Mouse (Mus musculus): ENCODE measurements around the gene Upk3b. TPM values are rescaled to one million over a fixed set of nuclear protein-coding genes. Genes with fewer than 3 reads are reported as not detected.

The Upk3b gene
- polyA plus RNA-seq (2011; ENCODE audit: insufficient read depth, insufficient read length, low read depth, missing spikeins), result 0.34 and 0.38 TPM in 2 replicates

DNA sequence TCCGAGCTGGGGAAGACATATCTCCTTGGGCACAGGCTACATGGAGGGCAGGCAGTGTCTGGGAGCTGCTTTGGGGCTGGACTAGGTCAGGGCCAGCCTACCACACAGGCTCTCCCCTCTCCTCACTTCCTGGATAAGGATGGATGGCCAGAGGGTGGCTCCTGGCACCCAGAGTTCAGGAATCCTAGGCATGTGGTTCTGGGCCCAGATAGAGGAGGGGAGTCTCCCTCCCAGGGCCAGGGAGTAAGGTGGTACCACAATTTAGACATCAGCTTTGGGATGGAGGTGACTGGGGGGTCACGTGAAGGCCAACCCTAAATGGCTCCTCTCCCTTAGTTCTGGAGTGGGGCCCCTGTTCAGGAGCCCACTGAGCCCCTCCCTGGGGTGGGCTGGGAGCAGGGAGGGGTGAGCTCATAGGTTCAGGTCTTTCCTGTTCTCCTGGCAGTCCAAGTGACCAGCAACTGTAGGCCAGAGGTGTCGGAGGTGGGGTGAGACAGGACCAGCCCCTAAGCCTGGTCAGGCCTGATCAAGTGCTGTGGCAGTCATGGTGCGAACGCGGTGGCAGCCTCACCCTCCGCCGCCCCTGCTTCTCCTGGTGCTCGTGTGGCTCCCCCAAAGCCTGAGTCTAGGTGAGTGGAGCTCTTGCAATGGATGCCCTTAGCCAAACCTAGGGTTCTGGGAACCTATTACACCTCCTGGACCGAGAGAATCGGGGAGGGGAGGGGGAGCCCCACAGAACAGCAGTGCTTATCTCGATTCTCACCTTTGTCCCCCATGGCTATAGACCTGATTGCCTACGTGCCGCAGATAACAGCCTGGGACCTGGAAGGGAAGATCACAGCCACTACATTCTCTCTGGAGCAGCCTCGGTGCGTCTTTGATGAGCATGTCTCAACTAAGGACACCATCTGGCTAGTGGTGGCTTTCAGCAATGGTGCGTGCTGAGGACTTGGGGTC, at the start of gene Upk3b:
Gene Upk3b (plus strand): TSS at position 239 of the 957 bp plus-strand sequence.
- H3K27ac ChIP-seq (ENCODE audit: insufficient read depth, low read length), result no peak within 1 kb of the TSS
- H3K4me3 ChIP-seq (ENCODE audit: low read depth, low read length), result no peak within 1 kb of the TSS
- H3K4me1 ChIP-seq (ENCODE audit: control insufficient read depth, insufficient read depth, low read length), result peaks cover 2% of the 10 kb centered on the region
- no peaks in the 10 kb centered on the region for H3K36me3 ChIP-seq (ENCODE audit: control insufficient read depth, insufficient read depth, low read length, poor library complexity, severe bottlenecking)
- TF ChIP-seq CTCF (IDR thresholded peaks at IDR 0.05; ENCODE audit: low read depth, low read length) (no peak), EP300 (IDR thresholded peaks at IDR 0.05; ENCODE audit: insufficient read depth, low read depth, low read length) (no peak), POLR2A (IDR thresholded peaks at IDR 0.05; ENCODE audit: insufficient read depth, low read length) (no peak)
- no peaks in the 10 kb centered on the region for H3K9me3 ChIP-seq (replicated peaks; ENCODE audit: control insufficient read depth, insufficient read depth, low read length, poor library complexity, severe bottlenecking)
- no peak within 1 kb of the TSS for H3K9ac ChIP-seq (ENCODE audit: low read depth, poor library complexity, severe bottlenecking)
- H3K27me3 ChIP-seq (ENCODE audit: control insufficient read depth, insufficient read depth, low read length, poor library complexity, severe bottlenecking), result no peaks in the 10 kb centered on the region

DNA sequence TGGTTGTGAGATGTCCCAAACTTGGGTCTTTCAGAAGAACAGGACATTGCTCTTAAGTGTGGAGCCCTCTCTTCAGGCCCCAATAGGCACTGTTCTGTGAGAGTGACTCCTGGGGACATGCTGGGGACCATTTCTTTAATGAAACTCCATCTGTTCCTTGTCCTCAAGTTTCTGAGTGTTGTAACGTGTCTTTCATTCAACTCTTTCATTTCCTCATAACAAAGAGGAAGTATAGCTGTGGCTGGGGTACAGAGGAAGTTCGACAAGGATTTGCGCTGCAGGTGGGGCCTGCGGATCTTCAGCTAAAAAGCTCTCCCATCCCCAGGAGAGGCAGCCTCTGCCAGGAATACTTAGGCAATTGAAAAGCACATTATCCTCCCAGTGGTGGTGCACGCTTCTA, 47.7 kb upstream of the Upk3b start:
- no peak for TF ChIP-seq POLR2A (IDR thresholded peaks at IDR 0.05; ENCODE audit: insufficient read depth, low read length)
- TF ChIP-seq CTCF (IDR thresholded peaks at IDR 0.05; ENCODE audit: low read depth, low read length), result no peak
- TF ChIP-seq EP300 (IDR thresholded peaks at IDR 0.05; ENCODE audit: insufficient read depth, low read depth, low read length), result no peak
- Histone ChIP-seq H3K4me1 (ENCODE audit: control insufficient read depth, insufficient read depth, low read length) (no peaks in the 10 kb centered on the region), H3K9ac (ENCODE audit: low read depth, poor library complexity, severe bottlenecking) (no peak overlapping the region), H3K4me3 (ENCODE audit: low read depth, low read length) (no peak overlapping the region), H3K36me3 (ENCODE audit: control insufficient read depth, insufficient read depth, low read length, poor library complexity, severe bottlenecking) (no peaks in the 10 kb centered on the region), H3K9me3 (replicated peaks; ENCODE audit: control insufficient read depth, insufficient read depth, low read length, poor library complexity, severe bottlenecking) (no peaks in the 10 kb centered on the region), H3K27me3 (ENCODE audit: control insufficient read depth, insufficient read depth, low read length, poor library complexity, severe bottlenecking) (no peaks in the 10 kb centered on the region), H3K27ac (ENCODE audit: insufficient read depth, low read length) (no peak overlapping the region)

- H3K9ac ChIP-seq (ENCODE audit: low read depth, poor library complexity, severe bottlenecking), result no peak overlapping the region
- no peaks in the 10 kb centered on the region for H3K4me1 ChIP-seq (ENCODE audit: control insufficient read depth, insufficient read depth, low read length)
- 0 out of 2 replicates have a peak, but pooled peaks cover 4% of the 10 kb centered on the region for H3K36me3 ChIP-seq (ENCODE audit: control insufficient read depth, insufficient read depth, low read length, poor library complexity, severe bottlenecking)
- H3K9me3 ChIP-seq (replicated peaks; ENCODE audit: control insufficient read depth, insufficient read depth, low read length, poor library complexity, severe bottlenecking), result no peaks in the 10 kb centered on the region
- H3K4me3 ChIP-seq (ENCODE audit: low read depth, low read length), result no peak overlapping the region
- TF ChIP-seq CTCF (IDR thresholded peaks at IDR 0.05; ENCODE audit: low read depth, low read length) (no peak), EP300 (IDR thresholded peaks at IDR 0.05; ENCODE audit: insufficient read depth, low read depth, low read length) (no peak), POLR2A (IDR thresholded peaks at IDR 0.05; ENCODE audit: insufficient read depth, low read length) (no peak)
- no peaks in the 10 kb centered on the region for H3K27me3 ChIP-seq (ENCODE audit: control insufficient read depth, insufficient read depth, low read length, poor library complexity, severe bottlenecking)
- H3K27ac ChIP-seq (ENCODE audit: insufficient read depth, low read length), result no peak overlapping the region
These were observed 44.8 kb upstream of the Upk3b start for GRCm38 (mm10) chr5:135993381-135993965.

DNA sequence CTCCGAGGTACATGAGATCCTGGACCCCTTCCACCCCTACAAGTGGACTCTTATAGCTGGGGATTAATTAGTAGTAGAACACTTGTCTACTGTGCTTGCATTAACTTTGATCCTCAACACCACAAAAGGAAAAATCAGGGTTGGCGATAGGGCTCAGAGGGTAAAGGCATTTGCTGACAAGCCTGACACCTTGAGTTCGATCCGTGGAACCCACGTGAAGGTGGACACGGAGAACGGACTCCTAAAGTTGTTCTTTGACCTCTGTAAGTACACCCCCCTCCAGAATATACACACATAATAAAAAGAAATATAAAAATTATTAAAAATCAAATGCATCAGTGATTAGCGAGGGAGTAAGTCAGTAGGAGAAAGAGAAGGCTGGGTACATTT, 44.0 kb upstream of the Upk3b start:
- Histone ChIP-seq H3K4me3 (ENCODE audit: low read depth, low read length) (no peak overlapping the region), H3K9ac (ENCODE audit: low read depth, poor library complexity, severe bottlenecking) (0 out of 2 replicates have a peak overlapping the region, but pooled peaks have one; percentile 88), H3K9me3 (replicated peaks; ENCODE audit: control insufficient read depth, insufficient read depth, low read length, poor library complexity, severe bottlenecking) (no peaks in the 10 kb centered on the region), H3K36me3 (ENCODE audit: control insufficient read depth, insufficient read depth, low read length, poor library complexity, severe bottlenecking) (peaks cover 5% of the 10 kb centered on the region; the same call in 1 of the 2 replicates), H3K27ac (ENCODE audit: insufficient read depth, low read length) (no peak overlapping the region), H3K4me1 (ENCODE audit: control insufficient read depth, insufficient read depth, low read length) (no peaks in the 10 kb centered on the region), H3K27me3 (ENCODE audit: control insufficient read depth, insufficient read depth, low read length, poor library complexity, severe bottlenecking) (no peaks in the 10 kb centered on the region)
- TF ChIP-seq POLR2A (IDR thresholded peaks at IDR 0.05; ENCODE audit: insufficient read depth, low read length) (no peak), EP300 (IDR thresholded peaks at IDR 0.05; ENCODE audit: insufficient read depth, low read depth, low read length) (no peak), CTCF (IDR thresholded peaks at IDR 0.05; ENCODE audit: low read depth, low read length) (no peak)

GRCm38 (mm10) chr5:135994725-135995687, 43.3 kb upstream of the Upk3b start, which contains the start of gene Dtx2:
Gene Dtx2, plus strand, starts transcription at chr5:135994800.
- Histone ChIP-seq H3K27me3 (ENCODE audit: control insufficient read depth, insufficient read depth, low read length, poor library complexity, severe bottlenecking) (no peaks in the 10 kb centered on the region), H3K4me3 (ENCODE audit: low read depth, low read length) (peak within 1 kb of the TSS; percentile 93), H3K9me3 (replicated peaks; ENCODE audit: control insufficient read depth, insufficient read depth, low read length, poor library complexity, severe bottlenecking) (no peaks in the 10 kb centered on the region), H3K9ac (ENCODE audit: low read depth, poor library complexity, severe bottlenecking) (peak within 1 kb of the TSS; percentile 88), H3K27ac (ENCODE audit: insufficient read depth, low read length) (no peak within 1 kb of the TSS), H3K36me3 (ENCODE audit: control insufficient read depth, insufficient read depth, low read length, poor library complexity, severe bottlenecking) (peaks cover 5% of the 10 kb centered on the region; the same call in 1 of the 2 replicates), H3K4me1 (ENCODE audit: control insufficient read depth, insufficient read depth, low read length) (no peaks in the 10 kb centered on the region)
- TF ChIP-seq CTCF (IDR thresholded peaks at IDR 0.05; ENCODE audit: low read depth, low read length) (peak; percentile 14), POLR2A (IDR thresholded peaks at IDR 0.05; ENCODE audit: insufficient read depth, low read length) (peak; percentile 88), EP300 (IDR thresholded peaks at IDR 0.05; ENCODE audit: insufficient read depth, low read depth, low read length) (no peak)
